Mouse (Mus musculus) embryonic facial prominence, embryonic 11.5 days (tissue): ENCODE measurements around the gene 4833439L19Rik. TPM values are rescaled to one million over a fixed set of nuclear protein-coding genes. Genes with fewer than 3 reads are reported as not detected.

Experiments
- ATAC-seq: fragments of 200-750 bp; cut with Nextera tagmentation; replicated peaks from 2 replicates; pipeline ENCODE4 v1.8.0; 2017; ENCODE audit warnings: low read depth; ENCODE audit not compliant: insufficient number of reproducible peaks, low FRiP score, low TSS enrichment
- DNase-seq: peaks from one replicate; pipeline ENCODE4 v3.0.0-alpha.2; 2015; ENCODE audit warnings: low spot score
- H3K27ac ChIP-seq: fragments of 300-500 bp; sonication (generic); replicated peaks from 2 replicates; pipeline ENCODE4 v1.5.1; 2014; ENCODE audit warnings: mild to moderate bottlenecking, low read depth, low read length, control low read depth
- H3K27me3 ChIP-seq: fragments of 300-500 bp; sonication (generic); 2 replicates; pipeline ENCODE4 v1.6.1; 2014; ENCODE audit warnings: mild to moderate bottlenecking, low read length, moderate library complexity, mixed read lengths; ENCODE audit not compliant: control insufficient read depth, insufficient read depth
- H3K36me3 ChIP-seq: fragments of 300-500 bp; sonication (generic); replicated peaks from 2 replicates; pipeline ENCODE4 v1.6.1; 2014; ENCODE audit warnings: low read depth, mild to moderate bottlenecking, low read length, moderate library complexity, mixed read lengths; ENCODE audit not compliant: control insufficient read depth, insufficient read depth
- H3K4me1 ChIP-seq: fragments of 300-500 bp; sonication (generic); 2 replicates; pipeline ENCODE4 v1.6.1; 2014; ENCODE audit warnings: low read length, mixed read lengths; ENCODE audit not compliant: control insufficient read depth, insufficient read depth
- H3K4me2 ChIP-seq: fragments of 300-500 bp; sonication (generic); 2 replicates; pipeline ENCODE4 v1.6.1; 2014; ENCODE audit warnings: low read depth, mild to moderate bottlenecking, control low read depth, low read length, moderate library complexity
- H3K4me3 ChIP-seq: fragments of 300-500 bp; sonication (generic); 2 replicates; pipeline ENCODE4 v1.5.1; 2014; ENCODE audit warnings: low read depth, low read length, control low read depth
- H3K9ac ChIP-seq: fragments of 300-500 bp; sonication (generic); replicated peaks from 2 replicates; pipeline ENCODE4 v1.6.1; 2014; ENCODE audit warnings: mild to moderate bottlenecking, control low read depth, low read length
- H3K9me3 ChIP-seq: fragments of 300-500 bp; sonication (generic); replicated peaks from 2 replicates; pipeline ENCODE4 v1.6.1; 2016; ENCODE audit warnings: mild to moderate bottlenecking, low read length, inconsistent platforms, mixed read lengths; ENCODE audit not compliant: control insufficient read depth
- WGBS: fragments of 180-500 bp; shearing (Covaris S2); extraction: QIAGEN DNeasy Blood & Tissue Kit; methylation state at CpG from one replicate; pipeline ENCODE4 v1.1.7; 2014; 5-methylcytosine and 5-hydroxymethylcytosine counted together
- polyA plus RNA-seq: library from polyadenylated mRNA; unstranded; fragments of >200 nt; fragmentation: Nextera tagmentation; extraction: Ambion mirVana; gene quantifications from 2 replicates; pipeline ENCODE4 v1.2.1, GENCODE M21; 2014

4833439L19Rik gene
- polyA plus RNA-seq, 1 experiment from 2014 or later: 188 TPM

GRCm38 (mm10) chr13:54565594-54566345, 535 bp upstream of the 4833439L19Rik start:
- Histone ChIP-seq H3K27me3 (no peaks in the 10 kb centered on the region), H3K9ac (peak overlapping the region; percentile 97), H3K36me3 (no peaks in the 10 kb centered on the region; the same call in 1 of the 2 replicates), H3K4me1 (no peaks in the 10 kb centered on the region), H3K4me2 (peak overlapping the region; percentile 41), H3K4me3 (peak overlapping the region; percentile 98), H3K27ac (no peak overlapping the region), H3K9me3 (no peaks in the 10 kb centered on the region)
- no peak; the same call in 1 of the 2 replicates for ATAC-seq
- DNase-seq: peak; percentile 64
- whole genome bisulfite sequencing: 42% methylated on average over 8 of the region's 8 CpGs

- peak overlapping the region; percentile 59 for H3K27ac ChIP-seq
- ATAC-seq (peak; percentile 58), DNase-seq (peak; percentile 29)
- H3K27me3 ChIP-seq: no peaks in the 10 kb centered on the region
- H3K4me1 ChIP-seq: no peaks in the 10 kb centered on the region
- H3K4me2 ChIP-seq: peak overlapping the region; percentile 57
- peak overlapping the region; percentile 98 for H3K4me3 ChIP-seq
- no peaks in the 10 kb centered on the region for H3K9me3 ChIP-seq
- H3K36me3 ChIP-seq: no peaks in the 10 kb centered on the region; the same call in 1 of the 2 replicates
- WGBS: 14% methylated on average over 44 of the region's 45 CpGs
- H3K9ac ChIP-seq: peak overlapping the region; percentile 97
Observed at GRCm38 (mm10) chr13:54564232-54565200, 719 bp downstream of the 4833439L19Rik start.

GRCm38 (mm10) chr13:54562562-54562961, 2.7 kb downstream of the 4833439L19Rik start:
- DNase-seq (no peak), ATAC-seq (no peak)
- Histone ChIP-seq H3K4me3 (no peak overlapping the region), H3K27me3 (no peaks in the 10 kb centered on the region), H3K9me3 (no peaks in the 10 kb centered on the region), H3K4me1 (no peaks in the 10 kb centered on the region), H3K9ac (no peak overlapping the region), H3K27ac (no peak overlapping the region), H3K36me3 (peaks cover 2% of the 10 kb centered on the region), H3K4me2 (no peak overlapping the region)
- 86% methylated on average over 7 of the region's 7 CpGs for WGBS

GRCm38 (mm10) chr13:54560608-54561007, 4.6 kb downstream of the 4833439L19Rik start:
- H3K36me3 ChIP-seq: peaks cover 2% of the 10 kb centered on the region
- H3K9me3 ChIP-seq: no peaks in the 10 kb centered on the region
- DNase-seq (no peak), ATAC-seq (no peak)
- H3K9ac ChIP-seq: no peak overlapping the region
- H3K4me2 ChIP-seq: no peak overlapping the region
- H3K4me3 ChIP-seq: no peak overlapping the region
- H3K27ac ChIP-seq: no peak overlapping the region
- H3K4me1 ChIP-seq: no peaks in the 10 kb centered on the region
- no peaks in the 10 kb centered on the region for H3K27me3 ChIP-seq
- WGBS: 95% methylated on average over 7 of the region's 7 CpGs

GRCm38 (mm10) chr13:54559656-54560055, 5.6 kb downstream of the 4833439L19Rik start:
- Histone ChIP-seq H3K9me3 (no peaks in the 10 kb centered on the region), H3K9ac (no peak overlapping the region), H3K4me2 (no peak overlapping the region), H3K27me3 (no peaks in the 10 kb centered on the region), H3K4me1 (no peaks in the 10 kb centered on the region), H3K36me3 (peaks cover 2% of the 10 kb centered on the region), H3K27ac (no peak overlapping the region), H3K4me3 (no peak overlapping the region)
- ATAC-seq (no peak), DNase-seq (no peak)
- WGBS: 98% methylated on average over 2 of the region's 2 CpGs

- Histone ChIP-seq H3K9ac (no peak overlapping the region), H3K4me1 (no peaks in the 10 kb centered on the region), H3K4me3 (no peak overlapping the region), H3K27me3 (no peaks in the 10 kb centered on the region), H3K4me2 (no peak overlapping the region), H3K36me3 (peaks cover 4% of the 10 kb centered on the region), H3K27ac (no peak overlapping the region), H3K9me3 (no peaks in the 10 kb centered on the region)
- ATAC-seq (no peak), DNase-seq (no peak)
- 86% methylated on average over 1 of the region's 1 CpGs for WGBS
Observed at GRCm38 (mm10) chr13:54557652-54558051, 7.6 kb downstream of the 4833439L19Rik start.

- ATAC-seq (no peak), DNase-seq (no peak)
- no peaks in the 10 kb centered on the region for H3K9me3 ChIP-seq
- H3K27ac ChIP-seq: no peak overlapping the region
- H3K36me3 ChIP-seq: peaks cover 4% of the 10 kb centered on the region
- H3K4me1 ChIP-seq: no peaks in the 10 kb centered on the region
- H3K4me2 ChIP-seq: no peak overlapping the region
- WGBS: 95% methylated on average over 3 of the region's 3 CpGs
- no peak overlapping the region for H3K4me3 ChIP-seq
- H3K27me3 ChIP-seq: no peaks in the 10 kb centered on the region
- no peak overlapping the region for H3K9ac ChIP-seq
Observed at GRCm38 (mm10) chr13:54556796-54557195, 8.4 kb downstream of the 4833439L19Rik start.
